Mouse (Mus musculus) lung, embryonic 16.5 days (tissue): ENCODE data around the gene Ttc9c. TPM values are rescaled to one million over a fixed set of nuclear protein-coding genes. Genes with fewer than 3 reads are reported as not detected.

Experiments
- ATAC-seq: fragments of 200-750 bp; cut with Nextera tagmentation; 2 replicates; pipeline ENCODE4 v1.8.0; 2017; ENCODE audit warnings: low read depth, mild to moderate bottlenecking, moderate library complexity
- H3K27ac ChIP-seq: fragments of 300-500 bp; sonication (generic); 2 replicates; pipeline ENCODE4 v1.5.1; 2014; ENCODE audit warnings: mild to moderate bottlenecking, control low read depth, low read length
- H3K27me3 ChIP-seq: fragments of 300-500 bp; sonication (generic); 2 replicates; pipeline ENCODE4 v1.6.1; 2014; ENCODE audit warnings: low read depth, low read length, mixed read lengths; ENCODE audit not compliant: control insufficient read depth, insufficient read depth
- H3K36me3 ChIP-seq: fragments of 300-500 bp; sonication (generic); 2 replicates; pipeline ENCODE4 v1.6.1; 2014; ENCODE audit warnings: low read length; ENCODE audit not compliant: control insufficient read depth, insufficient read depth
- H3K4me1 ChIP-seq: fragments of 300-500 bp; sonication (generic); replicated peaks from 2 replicates; pipeline ENCODE4 v1.6.1; 2014; ENCODE audit warnings: low read length, mixed read lengths; ENCODE audit not compliant: control insufficient read depth, insufficient read depth
- H3K4me2 ChIP-seq: fragments of 300-500 bp; sonication (generic); 2 replicates; pipeline ENCODE4 v1.6.1; 2014; ENCODE audit warnings: low read depth, low read length, control low read depth
- H3K4me3 ChIP-seq: fragments of 300-500 bp; sonication (generic); 2 replicates; pipeline ENCODE4 v1.5.1; 2014; ENCODE audit warnings: mild to moderate bottlenecking, low read length, control low read depth
- H3K9ac ChIP-seq: fragments of 300-500 bp; sonication (generic); 2 replicates; pipeline ENCODE4 v1.6.1; 2014; ENCODE audit warnings: low read length, control low read depth
- H3K9me3 ChIP-seq: fragments of 300-500 bp; sonication (generic); 2 replicates; pipeline ENCODE4 v1.6.1; 2016; ENCODE audit warnings: low read length; ENCODE audit not compliant: control insufficient read depth
- WGBS: fragments of 180-500 bp; shearing (Covaris S2); extraction: QIAGEN DNeasy Blood & Tissue Kit; methylation state at CpG from one replicate; pipeline ENCODE4 v1.1.7; 2014; 5-methylcytosine and 5-hydroxymethylcytosine counted together
- polyA plus RNA-seq: library from polyadenylated mRNA; unstranded; fragments of >200 nt; fragmentation: Nextera tagmentation; extraction: Ambion mirVana; gene quantifications from 2 replicates; pipeline ENCODE4 v1.2.1, GENCODE M21; 2015

Ttc9c gene
- polyA plus RNA-seq, 1 experiment from 2014 or later, result 56.5 TPM

- H3K36me3 ChIP-seq, result peaks cover 13% of the 10 kb centered on the region
- H3K4me2 ChIP-seq, result no peak overlapping the region
- no peak overlapping the region for H3K4me3 ChIP-seq
- peaks cover 20% of the 10 kb centered on the region for H3K4me1 ChIP-seq
- 0 out of 2 replicates have a peak overlapping the region, but pooled peaks have one; percentile 16 for H3K9ac ChIP-seq
- no peak for ATAC-seq
- H3K27ac ChIP-seq, result no peak overlapping the region
- H3K27me3 ChIP-seq, result no peaks in the 10 kb centered on the region
- H3K9me3 ChIP-seq, result no peaks in the 10 kb centered on the region
- 70% methylated on average over 3 of the region's 3 CpGs for WGBS
Observed at GRCm38 (mm10) chr19:8817001-8817400, 2.1 kb downstream of the Ttc9c start.

DNA sequence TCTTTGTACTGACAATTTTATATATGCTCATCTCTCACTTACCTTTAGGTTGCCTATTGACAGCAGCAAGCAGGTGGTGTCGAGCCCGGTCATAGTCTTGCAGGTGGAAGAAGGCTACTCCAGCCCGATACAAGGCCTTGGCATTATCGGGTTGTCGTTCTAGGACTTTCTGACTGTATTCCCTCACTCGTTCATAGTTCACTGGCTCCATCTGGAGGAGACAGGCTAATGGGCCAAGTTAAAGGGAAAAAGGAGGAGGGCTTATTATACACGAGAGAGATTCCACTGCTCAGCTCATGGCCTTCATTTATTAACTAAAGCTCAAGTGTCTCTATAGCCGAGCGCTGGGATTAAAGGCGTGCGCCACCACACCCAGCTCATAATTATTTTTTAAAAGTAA, 3.3 kb downstream of the Ttc9c start:
- peaks cover 21% of the 10 kb centered on the region for H3K36me3 ChIP-seq
- no peaks in the 10 kb centered on the region for H3K9me3 ChIP-seq
- WGBS, result 73% methylated on average over 11 of the region's 11 CpGs
- H3K4me2 ChIP-seq, result no peak overlapping the region
- H3K27ac ChIP-seq, result no peak overlapping the region
- H3K4me1 ChIP-seq, result peaks cover 17% of the 10 kb centered on the region
- H3K9ac ChIP-seq, result no peak overlapping the region
- no peaks in the 10 kb centered on the region for H3K27me3 ChIP-seq
- no peak overlapping the region for H3K4me3 ChIP-seq
- no peak for ATAC-seq

GRCm38 (mm10) chr19:8806810-8807209, 12.3 kb downstream of the Ttc9c start:
- Histone ChIP-seq H3K4me1 (peaks cover 5% of the 10 kb centered on the region; the same call in 1 of the 2 replicates), H3K4me2 (no peak overlapping the region), H3K9ac (no peak overlapping the region), H3K36me3 (peaks cover 36% of the 10 kb centered on the region), H3K27ac (no peak overlapping the region), H3K9me3 (no peaks in the 10 kb centered on the region), H3K27me3 (no peaks in the 10 kb centered on the region), H3K4me3 (no peak overlapping the region)
- 89% methylated on average over 5 of the region's 5 CpGs for WGBS
- no peak for ATAC-seq

DNA sequence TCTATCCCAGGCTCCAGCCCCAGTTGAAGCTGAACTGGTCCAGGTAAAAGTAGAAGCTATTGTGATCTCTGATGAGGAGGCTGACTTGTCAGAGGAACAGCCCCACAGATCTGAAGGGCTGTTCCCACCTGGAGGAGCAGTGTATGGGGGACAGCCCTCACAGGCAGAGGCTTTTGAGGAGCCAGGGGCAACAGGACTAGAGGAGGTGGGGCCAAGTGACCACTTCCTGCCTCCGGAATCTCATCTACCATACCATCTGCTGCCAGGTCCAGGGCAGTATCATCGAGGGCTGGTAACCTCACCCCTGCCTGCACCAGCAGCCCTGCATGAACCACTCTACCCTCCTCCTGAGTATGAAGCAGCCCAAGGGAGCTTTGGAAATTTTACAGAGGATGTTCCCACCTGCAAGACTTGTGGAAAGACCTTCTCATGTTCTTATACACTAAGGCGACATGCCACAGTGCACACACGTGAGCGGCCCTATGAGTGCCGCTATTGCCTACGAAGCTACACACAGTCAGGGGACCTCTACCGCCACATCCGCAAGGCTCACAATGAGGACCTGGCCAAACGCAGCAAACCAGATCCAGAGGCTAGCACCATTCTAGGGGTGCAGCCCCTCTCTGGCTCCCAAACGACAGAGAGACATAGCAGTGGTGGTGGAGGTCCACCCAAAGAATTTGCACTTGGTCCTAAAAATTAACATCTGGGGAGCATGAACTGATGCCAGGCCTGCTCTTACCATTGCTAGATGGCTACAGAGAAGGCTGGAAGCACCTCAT, 15.1 kb downstream of the Ttc9c start:
- WGBS, result 91% methylated on average over 11 of the region's 11 CpGs
- no peak overlapping the region for H3K9ac ChIP-seq
- no peaks in the 10 kb centered on the region for H3K9me3 ChIP-seq
- no peak overlapping the region for H3K27ac ChIP-seq
- peaks cover 17% of the 10 kb centered on the region for H3K36me3 ChIP-seq
- H3K4me1 ChIP-seq, result peaks cover 9% of the 10 kb centered on the region; the same call in 1 of the 2 replicates
- H3K4me3 ChIP-seq, result no peak overlapping the region
- no peaks in the 10 kb centered on the region for H3K27me3 ChIP-seq
- H3K4me2 ChIP-seq, result no peak overlapping the region
- ATAC-seq, result no peak

GRCm38 (mm10) chr19:8803204-8803780, 15.8 kb downstream of the Ttc9c start:
- H3K4me2 ChIP-seq, result peak overlapping the region; percentile 53; the same call in 1 of the 2 replicates
- H3K27me3 ChIP-seq, result no peaks in the 10 kb centered on the region
- no peak for ATAC-seq
- peaks cover 9% of the 10 kb centered on the region; the same call in 1 of the 2 replicates for H3K4me1 ChIP-seq
- H3K9ac ChIP-seq, result no peak overlapping the region
- peak overlapping the region; percentile 90; the same call in 1 of the 2 replicates for H3K27ac ChIP-seq
- WGBS, result 82% methylated on average over 9 of the region's 9 CpGs
- H3K4me3 ChIP-seq, result peak overlapping the region; percentile 73; the same call in 1 of the 2 replicates
- no peaks in the 10 kb centered on the region for H3K9me3 ChIP-seq
- H3K36me3 ChIP-seq, result peaks cover 13% of the 10 kb centered on the region

GRCm38 (mm10) chr19:8802130-8802821, 16.9 kb downstream of the Ttc9c start, which contains the start of gene Zbtb3:
Gene Zbtb3 (plus strand): TSS chr19:8802555.
- ATAC-seq, result peak; percentile 97
- WGBS, result 0% methylated on average over 30 of the region's 30 CpGs
- peaks cover 11% of the 10 kb centered on the region for H3K36me3 ChIP-seq
- peak within 1 kb of the TSS; percentile 73 for H3K4me3 ChIP-seq
- H3K9ac ChIP-seq, result peak within 1 kb of the TSS; percentile 70
- H3K4me1 ChIP-seq, result peaks cover 15% of the 10 kb centered on the region
- peak within 1 kb of the TSS; percentile 88 for H3K4me2 ChIP-seq
- H3K27ac ChIP-seq, result peak within 1 kb of the TSS; percentile 90
- no peaks in the 10 kb centered on the region for H3K27me3 ChIP-seq
- no peaks in the 10 kb centered on the region for H3K9me3 ChIP-seq

- H3K27me3 ChIP-seq, result no peaks in the 10 kb centered on the region
- peak overlapping the region; percentile 92 for H3K4me2 ChIP-seq
- ATAC-seq, result no peak
- peak overlapping the region; percentile 46 for H3K9ac ChIP-seq
- no peaks in the 10 kb centered on the region for H3K9me3 ChIP-seq
- peaks cover 15% of the 10 kb centered on the region for H3K4me1 ChIP-seq
- peaks cover 14% of the 10 kb centered on the region for H3K36me3 ChIP-seq
- H3K27ac ChIP-seq, result no peak overlapping the region
- peak overlapping the region; percentile 87 for H3K4me3 ChIP-seq
Observed at GRCm38 (mm10) chr19:8798947-8799315, 20.2 kb downstream of the Ttc9c start.

DNA sequence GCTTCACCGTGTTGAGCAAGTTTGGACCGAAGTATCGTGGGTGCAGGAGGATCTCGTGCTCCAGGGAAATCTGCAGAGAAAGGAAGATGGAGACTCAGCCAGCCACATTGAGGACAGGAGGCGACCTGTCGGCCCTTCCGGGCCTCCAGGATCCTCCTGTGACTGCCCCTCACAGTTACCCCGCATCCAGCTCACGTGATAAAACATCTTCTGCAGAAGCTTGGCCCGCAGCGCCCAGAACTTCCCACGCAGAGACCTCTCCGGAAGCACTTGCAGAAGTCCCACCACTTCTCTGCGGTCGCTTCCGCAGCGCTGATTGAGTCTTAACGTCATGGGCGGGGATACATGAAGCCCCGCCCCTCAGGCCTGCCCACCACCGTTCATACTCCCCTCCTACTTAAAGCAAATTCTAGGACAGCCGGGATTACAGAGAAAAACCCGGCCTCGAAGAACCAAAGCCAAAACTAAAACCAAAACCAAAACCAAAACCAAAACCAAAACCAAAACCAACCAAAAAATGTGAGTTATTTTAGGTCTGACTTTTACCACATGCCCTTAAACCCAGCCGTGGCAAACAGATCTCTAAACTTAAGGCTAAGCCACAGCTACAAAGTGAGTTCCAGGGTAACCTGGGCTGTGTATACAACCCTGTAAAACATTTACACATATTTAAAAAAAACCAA, 20.7 kb downstream of the Ttc9c start, which contains the start of gene Polr2g:
Polr2g (minus strand) TSS at position 314 of the 683 bp plus-strand sequence.
- ATAC-seq, result peak; percentile 81
- under 1% methylated on average over 25 of the region's 25 CpGs for WGBS
- H3K4me3 ChIP-seq, result peak within 1 kb of the TSS; percentile 87

More for the DNA sequence above, 20.7 kb downstream of the Ttc9c start, which contains the start of gene Polr2g:
- H3K9me3 ChIP-seq, result no peaks in the 10 kb centered on the region
- H3K36me3 ChIP-seq, result peaks cover 19% of the 10 kb centered on the region
- peak within 1 kb of the TSS; percentile 89 for H3K9ac ChIP-seq
- no peaks in the 10 kb centered on the region for H3K27me3 ChIP-seq
- peak within 1 kb of the TSS; percentile 92 for H3K4me2 ChIP-seq
- H3K27ac ChIP-seq, result peak within 1 kb of the TSS; percentile 66
- peaks cover 15% of the 10 kb centered on the region for H3K4me1 ChIP-seq
